Mouse (Mus musculus) hindbrain, postnatal 0 days (tissue): Measurements from ENCODE around the gene 1110032A03Rik. TPM values are rescaled to one million over a fixed set of nuclear protein-coding genes. Genes with fewer than 3 reads are reported as not detected.

Experiments
- ATAC-seq: fragments of 200-750 bp; cut with Nextera tagmentation; 2 replicates; pipeline ENCODE4 v1.8.0; 2017; ENCODE audit warnings: mild to moderate bottlenecking, moderate TSS enrichment, moderate library complexity
- DNase-seq: peaks from one replicate; pipeline ENCODE4 v3.0.0-alpha.2; 2015; ENCODE audit warnings: low spot score
- H3K27ac ChIP-seq: fragments of 300-500 bp; sonication (generic); 2 replicates; pipeline ENCODE4 v1.5.1; 2014; ENCODE audit warnings: mild to moderate bottlenecking
- H3K27me3 ChIP-seq: fragments of 300-500 bp; sonication (generic); 2 replicates; pipeline ENCODE4 v1.6.1; 2014; ENCODE audit warnings: low read length, mixed read lengths; ENCODE audit not compliant: insufficient read depth
- H3K36me3 ChIP-seq: fragments of 300-500 bp; sonication (generic); 2 replicates; pipeline ENCODE4 v1.6.1; 2014; ENCODE audit warnings: low read length, mixed read lengths; ENCODE audit not compliant: insufficient read depth
- H3K4me1 ChIP-seq: fragments of 300-500 bp; sonication (generic); 2 replicates; pipeline ENCODE4 v1.6.1; 2014; ENCODE audit warnings: antibody characterized with exemption, low read length, mixed read lengths; ENCODE audit not compliant: insufficient read depth
- H3K4me2 ChIP-seq: fragments of 300-500 bp; sonication (generic); 2 replicates; pipeline ENCODE4 v1.6.1; 2014; ENCODE audit warnings: low read depth, mild to moderate bottlenecking, low read length, moderate library complexity, mixed read lengths
- H3K4me3 ChIP-seq: fragments of 300-500 bp; sonication (generic); 2 replicates; pipeline ENCODE4 v1.5.1; 2014; ENCODE audit warnings: low read length
- H3K9ac ChIP-seq: fragments of 300-500 bp; sonication (generic); replicated peaks from 2 replicates; pipeline ENCODE4 v1.6.1; 2014; ENCODE audit warnings: mild to moderate bottlenecking, low read length, moderate library complexity, mixed read lengths
- H3K9me3 ChIP-seq: fragments of 300-500 bp; sonication (generic); 2 replicates; pipeline ENCODE4 v1.6.1; 2016; ENCODE audit warnings: low read length, mixed read lengths
- CTCF ChIP-seq: IDR thresholded peaks from 2 replicates; pipeline ENCODE4 v1.5.1; 2016; ENCODE audit warnings: antibody characterized with exemption, control low read depth, low read depth
- WGBS: fragments of 180-500 bp; shearing (Covaris S2); extraction: QIAGEN DNeasy Blood & Tissue Kit; methylation state at CpG from one replicate; pipeline ENCODE4 v1.1.7; 2014; 5-methylcytosine and 5-hydroxymethylcytosine counted together
- polyA plus RNA-seq: library from polyadenylated mRNA; unstranded; fragments of >200 nt; fragmentation: Nextera tagmentation; extraction: Ambion mirVana; gene quantifications from 2 replicates; pipeline ENCODE4 v1.2.1, GENCODE M21; 2015
- total RNA-seq: library from RNA; depleted of rRNA; stranded (reverse); fragments of >200 nt; gene quantifications from 2 replicates; pipeline ENCODE4 v1.2.3, GENCODE M21; 2014; rRNA removed

The 1110032A03Rik gene
- total RNA-seq (39.1 and 42.3 TPM in 2 replicates), polyA plus RNA-seq (66.2 and 75.0 TPM in 2 replicates)

DNA sequence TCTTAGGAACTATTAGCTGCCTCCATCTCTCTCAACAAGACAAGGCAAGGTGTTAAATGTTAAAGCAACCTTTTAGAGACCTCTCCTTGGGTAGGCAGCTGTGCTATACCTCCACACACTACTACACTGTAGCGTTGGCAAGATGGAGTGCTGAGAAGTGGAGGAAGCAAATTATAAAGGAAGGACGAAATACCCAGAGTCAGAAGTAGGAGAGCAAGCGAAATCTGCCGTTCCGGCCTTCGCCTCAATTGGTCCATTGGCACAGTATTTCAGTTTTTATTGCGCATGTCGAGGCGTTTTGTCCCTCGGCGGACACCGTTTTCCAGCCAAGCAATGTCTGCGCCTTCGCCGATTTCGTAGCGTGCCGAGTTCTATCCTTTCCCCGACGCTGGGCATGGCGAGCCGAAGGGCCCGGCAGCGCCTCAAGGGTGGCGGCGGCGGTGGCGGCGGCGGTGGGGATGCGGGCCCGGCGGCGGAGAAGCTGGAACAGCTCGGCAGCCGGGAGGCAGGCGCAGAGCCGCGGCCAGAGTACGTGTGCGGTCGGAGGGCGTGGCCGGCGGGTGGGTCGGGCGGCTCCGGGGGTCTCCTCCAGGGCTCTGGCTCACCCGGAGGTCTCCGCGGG is at the start of gene 1110032A03Rik, which contains the start of gene Alg9:
1110032A03Rik (minus strand) TSS at position 530 of the 622 bp plus-strand sequence.
Alg9 (plus strand) TSS at position 29 of the 622 bp plus-strand sequence.
- H3K27ac ChIP-seq = peak within 1 kb of the TSS; percentile 91
- H3K9me3 ChIP-seq = no peaks in the 10 kb centered on the region
- H3K4me3 ChIP-seq = peak within 1 kb of the TSS; percentile 87
- H3K4me2 ChIP-seq = peak within 1 kb of the TSS; percentile 89
- WGBS = 1% methylated on average over 49 of the region's 51 CpGs
- H3K36me3 ChIP-seq = peaks cover 18% of the 10 kb centered on the region; the same call in 1 of the 2 replicates
- ATAC-seq = peak; percentile 81
- H3K9ac ChIP-seq = peak within 1 kb of the TSS; percentile 90
- H3K4me1 ChIP-seq = peaks cover 5% of the 10 kb centered on the region; the same call in 1 of the 2 replicates
- H3K27me3 ChIP-seq = no peaks in the 10 kb centered on the region
- no peak for TF ChIP-seq CTCF
- peak; percentile 91 for DNase-seq

DNA sequence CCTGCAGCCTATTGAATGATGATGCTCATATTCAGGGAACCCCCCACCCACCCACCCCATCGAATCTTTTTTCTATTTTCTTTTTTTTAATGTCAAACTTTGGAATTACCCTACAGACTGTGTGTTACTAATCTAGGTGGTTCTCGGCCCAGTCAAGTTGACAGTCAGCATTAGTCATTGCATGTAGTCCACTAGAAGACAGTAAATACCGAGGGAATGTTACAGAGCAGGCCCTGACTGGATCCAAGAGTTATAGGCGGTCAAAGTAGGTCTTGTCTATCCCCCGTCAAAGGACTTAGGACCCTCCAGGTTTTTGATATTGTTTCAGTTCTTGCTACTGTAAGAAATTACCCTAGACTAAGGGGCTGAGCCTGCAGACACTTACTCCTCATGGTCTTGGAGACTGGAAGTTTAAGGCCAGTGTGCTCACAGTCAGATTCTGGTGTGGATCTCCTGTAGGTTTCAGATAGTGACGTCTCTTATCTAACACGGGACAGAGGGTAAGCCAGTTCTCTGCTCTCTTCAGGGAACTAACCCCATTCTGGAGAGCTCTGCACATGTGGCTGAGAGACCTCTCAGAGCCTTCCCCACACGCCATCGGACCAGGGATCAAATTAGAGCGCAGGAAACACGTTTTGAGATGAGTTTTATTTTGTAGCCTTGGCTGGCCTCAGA is 48.6 kb upstream of the 1110032A03Rik start:
- Histone ChIP-seq H3K27me3 (no peaks in the 10 kb centered on the region), H3K9me3 (no peaks in the 10 kb centered on the region), H3K9ac (no peak overlapping the region), H3K4me3 (no peak overlapping the region), H3K27ac (no peak overlapping the region), H3K36me3 (peaks cover 25% of the 10 kb centered on the region), H3K4me2 (no peak overlapping the region), H3K4me1 (no peaks in the 10 kb centered on the region)
- 93% methylated on average over 11 of the region's 11 CpGs for WGBS
- no peak for DNase-seq
- ATAC-seq = no peak
- TF ChIP-seq CTCF = no peak

DNA sequence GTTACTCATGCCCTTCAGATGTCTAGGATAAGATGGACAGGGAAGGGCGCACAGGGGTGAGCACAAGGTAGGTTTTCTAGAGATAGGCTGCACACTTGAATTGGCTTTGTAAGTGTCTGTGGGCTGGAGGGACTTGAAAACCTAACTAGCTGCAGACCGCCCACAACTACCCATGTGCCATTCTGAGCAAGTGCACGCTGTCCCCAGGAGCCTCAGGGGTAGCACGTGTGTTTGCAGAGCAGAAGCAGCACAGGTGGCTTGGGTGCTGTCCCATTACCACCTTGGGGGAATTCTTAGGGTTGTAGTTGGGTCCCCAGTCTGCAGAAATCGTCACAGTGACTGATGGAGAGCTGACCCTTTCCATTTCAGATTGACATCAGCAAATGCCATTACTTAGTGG is 46.9 kb upstream of the 1110032A03Rik start:
- no peak overlapping the region for H3K9ac ChIP-seq
- no peak for TF ChIP-seq CTCF
- H3K4me2 ChIP-seq = no peak overlapping the region
- no peak overlapping the region for H3K27ac ChIP-seq
- H3K9me3 ChIP-seq = no peaks in the 10 kb centered on the region
- DNase-seq (no peak), ATAC-seq (no peak)
- 97% methylated on average over 5 of the region's 5 CpGs for WGBS
- no peaks in the 10 kb centered on the region for H3K4me1 ChIP-seq
- peaks cover 34% of the 10 kb centered on the region for H3K36me3 ChIP-seq
- no peaks in the 10 kb centered on the region for H3K27me3 ChIP-seq
- H3K4me3 ChIP-seq = no peak overlapping the region

DNA sequence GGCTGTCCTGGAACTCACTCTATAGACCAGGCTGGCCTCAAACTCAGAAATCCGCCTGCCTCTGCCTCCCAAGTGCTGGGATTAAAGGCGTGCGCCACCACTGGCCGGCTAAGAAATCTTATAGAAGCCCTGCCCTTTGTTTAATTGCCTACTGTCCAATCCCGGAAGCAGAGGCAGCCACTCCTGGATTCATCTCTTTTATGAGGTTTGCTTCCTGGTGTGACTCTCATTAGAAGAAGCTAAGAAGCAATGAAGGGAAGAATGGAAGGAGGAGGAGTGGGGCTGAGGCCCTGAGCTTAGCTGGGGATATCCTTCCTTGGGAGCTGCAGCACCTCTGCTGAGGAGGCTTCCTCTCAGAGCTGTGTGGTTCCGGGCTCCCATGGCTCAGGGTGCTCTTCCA is 46.3 kb upstream of the 1110032A03Rik start:
- no peak overlapping the region for H3K4me2 ChIP-seq
- no peak overlapping the region for H3K4me3 ChIP-seq
- peaks cover 34% of the 10 kb centered on the region for H3K36me3 ChIP-seq
- no peak for TF ChIP-seq CTCF
- no peak for ATAC-seq
- H3K4me1 ChIP-seq = no peaks in the 10 kb centered on the region
- H3K9ac ChIP-seq = no peak overlapping the region
- WGBS = 89% methylated on average over 6 of the region's 6 CpGs
- no peak for DNase-seq
- H3K27me3 ChIP-seq = no peaks in the 10 kb centered on the region
- H3K9me3 ChIP-seq = no peaks in the 10 kb centered on the region
- H3K27ac ChIP-seq = no peak overlapping the region

DNA sequence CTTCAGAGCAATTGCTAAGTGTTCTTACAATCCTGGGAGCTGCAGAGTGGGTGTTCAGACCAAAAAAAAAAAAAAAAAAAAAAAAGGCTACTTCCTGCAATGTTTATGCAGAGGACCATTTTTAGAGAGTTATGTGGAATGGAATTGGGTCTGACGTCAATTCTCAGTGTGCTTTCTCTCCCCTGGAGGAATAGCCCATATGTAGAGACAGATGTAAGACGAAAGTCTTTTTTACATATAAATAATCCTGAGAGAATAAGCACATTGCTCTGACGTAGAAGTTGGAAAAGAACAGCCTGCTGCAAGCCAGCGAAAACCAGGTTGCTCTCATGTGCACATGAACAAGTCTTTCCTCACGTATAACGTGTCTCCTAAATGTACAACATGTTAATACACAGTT is 44.4 kb upstream of the 1110032A03Rik start:
- no peaks in the 10 kb centered on the region for H3K9me3 ChIP-seq
- 88% methylated on average over 6 of the region's 6 CpGs for WGBS
- no peaks in the 10 kb centered on the region for H3K27me3 ChIP-seq
- H3K4me2 ChIP-seq = no peak overlapping the region
- H3K4me1 ChIP-seq = no peaks in the 10 kb centered on the region
- no peak for ATAC-seq
- TF ChIP-seq CTCF = no peak
- H3K9ac ChIP-seq = no peak overlapping the region
- no peak overlapping the region for H3K4me3 ChIP-seq
- DNase-seq = no peak
- peaks cover 34% of the 10 kb centered on the region for H3K36me3 ChIP-seq
- no peak overlapping the region for H3K27ac ChIP-seq

DNA sequence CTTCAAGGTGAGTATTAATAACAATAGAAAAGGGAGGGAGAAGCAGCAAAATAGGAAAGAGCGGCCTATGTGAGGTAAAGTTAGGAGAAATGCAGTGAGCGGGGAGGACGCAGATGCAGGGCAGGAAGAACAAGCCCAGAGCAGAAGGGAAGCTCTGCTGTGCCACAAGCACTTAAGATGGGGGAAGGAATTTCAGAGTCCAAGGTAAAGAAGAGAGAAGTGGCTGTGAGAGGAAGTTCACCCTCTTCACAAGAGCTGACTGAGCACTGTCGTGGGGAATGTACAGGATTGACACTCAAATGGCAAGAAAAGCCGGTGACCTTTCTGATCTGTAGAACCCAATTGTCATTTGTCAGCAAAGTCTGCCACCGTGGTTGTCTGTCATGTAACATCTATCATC is 42.7 kb upstream of the 1110032A03Rik start:
- Histone ChIP-seq H3K36me3 (peaks cover 22% of the 10 kb centered on the region; the same call in 1 of the 2 replicates), H3K4me2 (no peak overlapping the region), H3K27me3 (no peaks in the 10 kb centered on the region), H3K4me1 (no peaks in the 10 kb centered on the region), H3K9me3 (no peaks in the 10 kb centered on the region), H3K27ac (no peak overlapping the region), H3K9ac (no peak overlapping the region), H3K4me3 (no peak overlapping the region)
- no peak for TF ChIP-seq CTCF
- DNase-seq (no peak), ATAC-seq (no peak)
- WGBS = 88% methylated on average over 6 of the region's 6 CpGs

DNA sequence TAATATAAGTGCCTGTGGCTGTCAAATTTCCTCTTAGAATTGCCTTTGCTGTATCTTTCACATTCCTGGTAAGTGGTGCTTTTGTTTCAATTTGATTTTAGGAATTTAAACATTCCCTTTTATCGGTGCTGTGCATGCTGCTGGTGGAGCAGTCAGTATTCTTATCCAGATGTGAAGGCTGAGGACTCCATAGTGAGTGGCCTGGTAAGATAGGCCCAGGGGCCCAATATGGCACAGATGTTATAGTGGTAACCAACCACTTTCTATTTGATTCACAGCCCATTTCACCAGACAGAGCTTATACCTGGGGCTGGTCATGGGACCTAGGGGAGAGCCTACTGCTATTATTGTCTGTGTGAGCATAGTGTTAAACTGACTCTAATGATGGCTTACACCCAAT is 41.2 kb upstream of the 1110032A03Rik start:
- no peaks in the 10 kb centered on the region for H3K27me3 ChIP-seq
- H3K9ac ChIP-seq = no peak overlapping the region
- 98% methylated on average over 1 of the region's 1 CpGs for WGBS
- TF ChIP-seq CTCF = no peak
- H3K27ac ChIP-seq = no peak overlapping the region
- DNase-seq = no peak
- ATAC-seq = no peak
- no peaks in the 10 kb centered on the region for H3K4me1 ChIP-seq
- no peaks in the 10 kb centered on the region for H3K9me3 ChIP-seq
- no peak overlapping the region for H3K4me2 ChIP-seq
- no peak overlapping the region for H3K4me3 ChIP-seq
- H3K36me3 ChIP-seq = peaks cover 16% of the 10 kb centered on the region; the same call in 1 of the 2 replicates
